Mouse (Mus musculus) left cerebral cortex, postnatal 4 days (tissue): ENCODE measurements around the gene Shroom3. TPM values are rescaled to one million over a fixed set of nuclear protein-coding genes. Genes with fewer than 3 reads are reported as not detected.

ENCODE experiments used
- DNase-seq: peaks from one replicate; pipeline ENCODE4 v3.0.0-alpha.2; 2022
- intact Hi-C: fragments of 180-260 bp; cut with DNase I; formaldehyde crosslinking; loops from one replicate; pipeline ENCODE4 v1.15.1; 2025
- total RNA-seq, 2 experiments: library from RNA; stranded (reverse); gene quantifications; 2 replicates each; pipeline ENCODE4 v1.2.3; 2021

The Shroom3 gene
- total RNA-seq, 2 experiments from 2014 or later: 3.2 to 4.9 TPM

DNA sequence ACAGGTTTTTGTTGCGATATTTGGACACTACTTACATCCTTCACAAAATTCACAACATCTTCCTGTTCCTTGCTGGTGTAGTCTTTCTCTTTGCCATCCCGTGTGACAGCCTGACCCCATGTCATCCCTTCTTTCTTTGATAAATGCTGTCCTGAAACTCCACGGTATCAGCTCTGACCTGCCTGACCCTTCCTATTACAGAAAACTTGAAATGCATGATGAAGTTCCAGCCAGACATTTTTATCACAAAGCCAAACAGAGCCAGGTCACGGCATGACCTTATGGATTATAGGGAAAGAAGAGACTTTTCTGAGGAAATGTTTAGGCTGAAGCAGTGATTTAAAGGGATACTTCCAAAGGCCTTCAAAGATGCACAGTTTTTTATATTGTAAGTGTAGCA, 197.7 kb downstream of the Shroom3 start:
- DNase-seq: no peak
- intact Hi-C loops: no loop called here

DNA sequence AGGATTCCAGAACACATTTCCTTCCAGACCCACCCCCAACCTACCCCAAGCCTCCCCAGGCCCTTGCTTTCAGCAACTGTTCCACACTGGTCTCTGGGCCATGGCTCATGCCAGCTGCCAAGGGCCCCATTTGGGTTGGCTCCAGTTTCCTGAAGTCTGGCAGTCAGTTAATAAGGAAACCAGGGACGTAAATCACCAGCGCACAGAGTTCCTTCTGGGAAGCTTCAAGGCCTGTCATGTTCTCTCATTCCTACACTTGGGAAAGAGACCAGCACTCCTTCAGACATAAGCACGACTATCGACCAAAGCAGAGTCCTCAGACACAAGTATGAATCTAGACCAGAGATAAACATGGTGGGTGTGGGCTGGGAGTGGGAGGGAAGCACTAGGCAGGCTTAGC, 202.9 kb downstream of the Shroom3 start:
- DNase-seq: no peak
- intact Hi-C loops: no loop called here

DNA sequence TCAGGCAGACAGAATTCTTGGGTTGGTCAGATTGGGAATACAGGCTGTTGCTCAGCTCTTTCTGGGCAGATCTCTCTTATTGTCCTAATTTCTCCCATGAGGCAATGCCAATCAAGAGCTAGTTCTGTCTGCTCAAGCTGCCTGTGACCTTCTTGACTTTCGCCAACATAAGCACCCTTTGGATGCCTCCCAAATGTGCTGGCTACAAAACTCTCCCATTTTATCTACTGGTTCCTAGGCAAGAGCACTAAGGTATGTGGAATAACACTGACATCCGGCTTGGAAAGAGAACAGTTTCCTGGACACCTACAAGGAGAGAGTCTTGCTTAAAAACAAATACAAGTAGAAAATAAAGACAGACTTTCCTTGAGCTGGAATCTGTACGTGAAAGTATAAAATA, 204.3 kb downstream of the Shroom3 start:
- no peak for DNase-seq
- intact Hi-C loops: no loop called here

DNA sequence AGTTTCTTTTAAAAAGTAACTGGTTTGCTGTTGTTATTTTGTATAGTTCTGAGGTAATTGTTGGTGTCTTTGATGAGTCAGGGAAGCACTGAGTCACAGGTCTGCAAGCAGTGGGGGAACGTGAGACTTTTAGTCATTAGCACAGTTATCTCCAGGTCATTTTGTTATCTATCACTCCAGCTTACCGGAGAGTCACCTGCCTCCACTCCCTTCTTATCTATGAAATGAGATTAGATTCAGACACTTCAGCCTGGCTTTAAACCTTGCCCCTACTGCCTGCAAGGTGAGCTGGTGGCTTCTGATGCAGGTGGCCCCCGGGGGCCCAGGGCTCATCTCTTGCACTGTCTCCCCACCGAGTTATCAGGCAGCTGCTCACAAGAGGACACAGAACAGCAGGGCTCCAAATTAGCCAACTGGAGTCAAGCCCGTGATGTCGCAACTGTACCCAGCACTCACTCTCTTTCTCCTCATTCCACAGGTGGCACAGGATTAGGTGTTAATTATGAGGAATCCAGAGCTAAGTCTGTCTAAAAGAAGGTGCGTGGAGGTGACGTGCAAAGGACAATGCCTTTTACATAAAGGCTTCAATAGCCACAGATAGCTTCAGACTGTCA, 205.5 kb downstream of the Shroom3 start:
- DNase-seq: no peak
- intact Hi-C loops: no loop called here

DNA sequence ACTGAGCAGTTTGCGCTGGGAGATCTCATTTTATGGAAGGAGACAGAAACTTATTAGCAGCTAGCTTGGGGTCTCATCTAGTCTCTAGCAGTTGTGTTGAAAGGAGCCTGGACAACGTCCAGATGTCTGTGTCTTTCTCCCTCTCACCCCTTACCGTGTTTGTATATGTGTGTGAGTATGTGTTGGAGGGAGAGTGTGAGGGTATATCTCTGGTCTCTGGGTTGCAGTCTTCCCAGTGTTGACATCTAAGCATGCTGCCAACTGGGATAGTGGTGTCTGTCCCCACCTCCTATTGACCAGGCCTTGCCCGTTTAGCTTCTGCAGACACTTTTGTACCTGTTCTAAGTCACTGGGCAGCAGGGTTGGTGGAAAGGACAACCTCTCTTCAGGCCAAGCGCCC, 207.7 kb downstream of the Shroom3 start:
- no peak for DNase-seq
- intact Hi-C loops: loop anchor here (10.0 kb wide), 1 partner anchor 156 kb away; no protein-coding TSS in a partner anchor

DNA sequence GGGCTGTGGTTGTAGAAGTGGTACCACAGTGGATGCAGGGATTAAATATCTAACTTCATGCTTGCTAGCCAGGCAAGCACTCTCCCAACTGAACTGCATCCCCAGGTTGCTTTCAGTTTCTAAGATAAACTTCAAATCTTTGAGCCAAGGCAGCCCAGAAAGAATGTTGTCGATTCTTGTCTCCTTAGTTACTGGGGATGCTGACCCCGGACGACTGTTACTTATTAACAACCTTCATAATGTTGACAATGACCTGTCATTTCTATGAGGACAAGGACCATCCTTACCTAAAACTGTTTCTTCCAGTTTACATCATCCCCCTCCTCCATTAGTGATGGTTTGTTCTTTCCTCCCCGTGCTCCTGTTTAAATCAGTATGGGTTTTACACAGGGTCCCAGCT, 210.0 kb downstream of the Shroom3 start:
- DNase-seq: no peak
- intact Hi-C loops: loop anchor here (10.0 kb wide), 1 partner anchor 158 kb away; no protein-coding TSS in a partner anchor

DNA sequence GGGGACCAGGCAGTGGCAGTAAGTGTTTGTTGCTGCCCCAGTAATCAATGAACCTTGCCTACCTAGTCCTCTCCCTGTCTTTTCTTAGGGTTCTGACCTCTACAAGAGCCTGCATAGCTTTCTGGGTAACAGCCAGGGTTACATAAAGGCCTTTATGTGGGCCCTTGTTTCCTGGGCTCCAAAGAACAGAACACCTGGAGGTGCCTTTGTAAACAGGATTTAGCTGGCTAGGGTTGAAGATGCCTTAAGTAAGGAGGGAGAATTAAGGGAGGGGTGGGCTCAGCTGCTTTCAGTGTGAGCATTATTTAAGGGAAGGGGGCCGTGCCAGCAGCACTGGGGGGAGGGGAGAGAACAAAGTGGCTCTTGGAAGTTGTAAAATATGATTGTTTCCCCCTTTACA, 210.5 kb downstream of the Shroom3 start:
- intact Hi-C loops: loop anchor here (10.0 kb wide), 1 partner anchor 159 kb away; no protein-coding TSS in a partner anchor
- no peak for DNase-seq

DNA sequence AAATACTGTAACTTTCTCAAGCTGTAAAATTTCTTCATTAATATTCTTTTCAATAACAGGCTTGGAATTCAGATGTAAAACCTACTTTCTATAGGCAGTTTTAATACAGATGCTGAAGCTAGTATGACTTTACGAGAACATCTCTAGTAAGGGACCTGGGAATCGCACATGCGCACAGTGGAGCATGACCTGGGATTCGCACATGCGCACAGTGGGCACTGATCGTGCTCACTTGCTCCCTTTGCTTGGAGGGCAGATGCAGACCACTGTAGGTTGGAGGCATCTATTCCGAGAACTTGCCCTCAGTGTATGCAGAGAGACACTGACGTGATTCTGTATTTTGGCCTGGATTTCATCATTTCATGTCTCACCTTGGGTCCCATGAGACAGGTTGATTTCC, 212.6 kb downstream of the Shroom3 start:
- DNase-seq: no peak
- intact Hi-C loops: loop anchor here (10.0 kb wide), 1 partner anchor 161 kb away; no protein-coding TSS in a partner anchor

DNA sequence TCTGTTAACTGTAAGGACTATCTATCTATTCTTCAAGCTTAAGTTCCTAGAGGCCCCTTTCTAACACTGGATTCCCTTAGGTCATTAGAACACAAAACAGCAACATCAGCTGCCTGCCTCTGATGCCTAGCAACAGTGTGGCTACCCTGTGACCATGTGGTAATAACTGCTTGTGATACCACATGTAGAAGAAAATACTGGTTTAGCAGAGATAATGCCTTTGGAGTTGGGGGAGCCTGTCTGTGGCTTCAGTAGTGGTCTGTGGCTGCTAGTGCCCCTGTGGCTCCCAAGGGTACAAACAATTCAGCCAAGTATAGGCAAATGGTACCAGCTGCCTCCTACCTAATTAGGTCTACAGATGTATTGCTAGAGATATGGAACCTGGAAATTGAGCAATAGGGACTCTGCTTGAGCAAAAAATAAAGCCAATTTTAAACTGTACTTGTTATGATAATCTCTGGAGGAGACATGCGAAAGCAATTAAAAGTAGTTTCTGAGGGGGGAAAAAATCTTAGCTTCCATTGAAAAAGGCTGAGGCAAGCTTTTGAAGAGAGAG, 213.6 kb downstream of the Shroom3 start:
- DNase-seq: no peak
- intact Hi-C loops: loop anchor here (10.0 kb wide), 1 partner anchor 162 kb away; no protein-coding TSS in a partner anchor

DNA sequence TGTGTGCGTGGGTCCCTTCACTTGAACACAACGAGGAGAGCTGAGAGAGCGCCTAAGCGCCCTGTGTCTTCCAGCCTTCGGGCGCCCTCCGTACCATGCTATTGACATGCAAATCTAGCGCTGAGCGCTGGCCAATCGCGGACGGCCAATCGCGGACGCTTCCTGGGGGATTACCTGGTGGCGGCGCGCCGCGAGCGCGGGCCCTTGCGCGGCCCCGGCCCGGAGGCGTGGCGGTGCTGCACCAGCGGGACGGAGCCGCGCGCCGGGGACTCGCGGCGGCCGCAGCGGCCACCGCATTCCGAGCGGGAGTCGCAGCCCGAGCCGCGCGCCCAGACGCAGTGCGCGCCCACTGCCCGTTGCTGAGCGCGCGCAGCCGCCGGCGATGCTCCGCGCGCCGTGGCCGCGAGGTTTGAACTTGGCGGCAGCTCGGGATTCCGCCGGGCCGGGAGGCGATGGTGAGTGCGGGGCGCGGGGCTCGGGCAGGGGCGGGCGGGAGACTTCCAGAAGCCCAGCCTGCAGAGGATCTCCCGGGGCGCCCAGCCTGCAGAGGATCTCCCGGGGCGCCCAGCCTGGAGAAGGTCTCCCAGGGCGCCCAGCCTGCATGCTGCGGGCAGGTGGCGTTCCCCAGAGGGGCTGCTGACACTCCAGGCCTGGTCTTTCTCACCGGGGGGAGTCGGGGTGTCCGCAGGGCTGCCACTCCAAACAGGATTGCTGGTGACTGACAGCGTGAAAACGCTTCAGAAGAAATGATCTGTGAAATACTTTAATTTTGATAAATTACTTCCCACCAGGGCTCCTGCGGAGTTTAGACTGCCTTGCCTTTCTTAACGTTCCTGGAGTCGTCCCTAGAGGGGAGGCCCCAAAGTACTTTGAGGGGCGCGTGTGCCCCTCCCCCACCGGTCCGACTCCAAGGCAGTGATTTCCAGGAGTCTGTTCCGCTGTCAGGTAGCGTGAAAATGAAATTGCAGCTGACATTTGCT, 214.8 kb downstream of the Shroom3 start:
- intact Hi-C loops: loop anchor here (10.0 kb wide), 1 partner anchor 163 kb away; no protein-coding TSS in a partner anchor

DNA sequence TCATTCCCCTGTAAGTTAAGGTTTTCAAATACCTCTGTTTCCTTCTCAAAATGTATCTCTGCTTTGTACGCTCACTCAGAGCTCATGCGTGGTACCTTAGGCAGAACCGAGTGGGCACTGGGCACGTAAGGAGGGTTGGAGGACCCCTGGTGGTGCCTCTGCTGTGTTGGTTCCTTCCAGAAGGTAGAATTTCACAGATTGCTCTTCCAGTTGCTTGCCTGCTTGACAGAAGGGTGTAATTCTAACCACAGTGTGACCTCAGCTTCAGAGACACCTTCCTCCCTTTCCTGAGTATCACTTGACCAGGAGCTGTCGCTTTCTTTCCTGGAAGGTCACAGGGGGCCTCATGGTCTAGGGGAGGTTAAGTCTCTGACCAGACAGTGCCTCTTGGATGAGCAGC, 217.2 kb downstream of the Shroom3 start:
- DNase-seq: no peak
- intact Hi-C loops: no loop called here

More for the DNA sequence above, 214.8 kb downstream of the Shroom3 start:
- DNase-seq: peak; percentile 74

DNA sequence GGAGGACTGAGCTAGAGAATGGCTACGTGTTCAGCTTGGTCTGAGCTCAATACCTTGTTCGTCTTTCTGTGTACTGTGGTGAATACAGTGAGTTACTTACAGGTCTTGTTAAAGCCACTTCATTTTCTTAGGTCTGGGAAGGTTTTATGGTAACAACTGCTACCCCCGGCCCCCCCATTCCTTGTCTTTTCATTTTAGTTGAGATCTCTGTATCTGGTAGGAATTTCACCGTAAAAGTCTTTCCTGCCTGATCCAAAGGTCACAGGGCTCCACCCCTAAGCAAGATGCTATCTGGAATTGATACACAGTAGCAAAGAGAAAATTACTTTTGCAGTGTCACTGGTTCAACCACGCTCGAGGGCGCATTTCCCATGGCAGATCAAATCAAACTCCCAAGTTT, 218.6 kb downstream of the Shroom3 start:
- no peak for DNase-seq

DNA sequence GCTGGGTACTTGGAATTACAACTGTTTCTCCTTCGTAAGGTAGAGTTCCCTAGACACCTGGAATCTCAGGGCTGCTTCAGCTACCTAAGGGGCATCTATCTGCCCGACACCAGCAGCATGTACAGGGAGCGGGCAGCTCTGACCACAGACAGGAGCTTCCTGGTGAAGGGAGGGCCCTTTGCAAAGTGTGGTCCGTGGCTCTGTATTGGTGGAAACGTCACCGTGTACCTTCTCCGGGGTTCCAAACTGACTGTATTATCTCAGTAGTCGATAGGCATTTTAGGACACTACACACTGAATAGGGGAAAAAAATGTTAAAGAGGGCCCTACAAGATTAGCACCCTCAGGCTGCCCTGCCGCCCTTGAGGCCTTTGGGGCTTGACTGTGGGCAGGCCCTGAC, 221.9 kb downstream of the Shroom3 start:
- no peak for DNase-seq
- intact Hi-C loops: no loop called here

More for the DNA sequence above, 218.6 kb downstream of the Shroom3 start:
- intact Hi-C loops: no loop called here

DNA sequence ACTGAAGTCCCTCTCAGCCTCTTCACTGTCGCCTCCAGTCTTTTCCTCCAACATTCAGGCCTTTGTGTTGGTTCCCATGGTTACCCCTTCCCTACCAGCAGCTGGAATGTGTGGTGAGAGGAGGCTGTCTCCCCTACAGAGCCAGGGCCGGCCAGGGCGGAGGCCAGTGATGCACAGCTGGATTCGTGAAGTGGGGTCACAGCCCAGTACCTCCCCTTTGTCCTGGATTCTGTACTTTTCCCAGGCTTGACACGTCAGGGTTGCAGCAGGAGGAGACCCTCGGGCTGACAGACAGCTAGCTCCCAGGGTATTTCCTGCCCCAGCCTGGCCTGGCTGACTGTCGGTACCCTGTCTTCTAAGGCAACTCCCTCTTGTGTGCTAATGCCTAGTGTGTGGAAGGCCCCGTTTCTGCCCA, 222.4 kb downstream of the Shroom3 start:
- intact Hi-C loops: no loop called here

DNA sequence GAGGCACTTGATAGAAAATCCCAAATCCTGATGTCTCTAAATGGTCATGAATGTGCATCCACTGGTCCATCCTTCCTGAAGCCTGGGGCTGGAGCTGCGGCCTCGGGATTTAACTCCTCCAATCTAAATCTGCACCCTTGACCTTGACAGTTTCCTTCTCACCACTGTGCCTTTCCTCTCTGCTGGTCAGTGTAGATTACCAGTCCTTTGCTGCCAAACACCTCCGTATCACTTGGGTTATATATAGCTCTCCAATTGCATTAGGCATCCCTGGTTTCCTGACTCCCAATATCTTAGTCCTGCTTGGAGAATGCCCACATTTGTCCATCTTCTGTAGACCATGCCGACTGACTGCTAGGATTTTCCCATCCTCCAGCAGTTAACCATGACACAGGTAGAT, 225.0 kb downstream of the Shroom3 start:
- intact Hi-C loops: no loop called here
- no peak for DNase-seq

More for the DNA sequence above, 222.4 kb downstream of the Shroom3 start:
- DNase-seq: no peak

DNA sequence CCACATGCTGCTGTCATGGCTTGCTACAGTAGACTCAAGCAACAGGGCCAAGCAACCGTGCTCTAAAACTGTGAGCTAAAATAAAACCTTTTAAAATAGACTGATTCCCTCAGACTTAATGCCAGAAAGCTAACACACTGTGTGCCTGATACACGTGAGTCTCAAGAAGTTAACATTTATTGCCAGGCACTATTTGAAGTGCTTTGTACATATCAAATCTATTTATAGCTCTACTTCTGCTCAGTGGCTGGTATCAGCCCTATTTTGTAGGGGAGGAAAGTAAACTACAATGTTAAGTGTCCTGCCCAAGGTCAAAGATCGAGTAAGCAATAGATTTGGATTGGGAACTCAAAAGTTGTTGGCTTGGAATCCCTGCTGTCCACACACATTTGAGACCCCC, 227.6 kb downstream of the Shroom3 start:
- intact Hi-C loops: no loop called here
- DNase-seq: no peak

DNA sequence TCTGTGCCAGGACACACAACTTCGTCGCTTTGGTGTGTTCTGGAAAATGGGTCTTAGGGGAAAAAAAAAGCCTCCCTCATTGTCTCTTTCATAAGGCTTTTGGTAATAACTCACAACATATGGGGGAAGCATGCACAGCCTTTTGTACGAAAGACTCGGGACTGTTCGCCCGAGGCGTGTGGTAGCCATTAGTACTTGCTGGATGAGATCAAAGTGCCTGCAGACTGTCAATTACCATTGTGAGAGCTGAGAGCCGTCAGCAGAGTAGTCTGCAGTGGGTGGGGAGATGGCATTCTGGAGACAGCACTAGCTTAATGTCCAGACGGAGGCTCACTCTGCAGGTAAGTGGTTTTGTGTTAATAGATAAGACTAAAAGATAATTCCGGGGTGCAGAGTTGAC, 232.2 kb downstream of the Shroom3 start:
- no peak for DNase-seq
- intact Hi-C loops: no loop called here

DNA sequence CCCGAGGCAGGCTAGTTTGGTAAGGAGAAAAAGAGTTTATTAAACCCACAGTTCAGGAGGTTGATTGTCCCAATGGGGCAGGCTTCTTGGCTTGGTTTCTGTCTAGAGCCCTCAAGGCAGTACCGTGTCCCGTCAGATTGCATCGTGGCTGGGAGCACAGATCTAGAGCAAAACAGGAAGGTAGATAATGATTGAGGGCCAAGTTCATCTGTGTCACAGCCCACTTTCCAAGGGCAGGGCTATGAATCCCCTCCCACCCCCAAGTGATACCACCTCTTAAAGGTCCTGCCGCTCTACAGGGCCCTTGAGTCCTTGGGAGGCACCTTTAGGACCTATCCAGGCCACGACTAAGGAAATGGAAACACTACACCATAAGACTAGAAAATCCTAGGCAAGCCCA, 234.5 kb downstream of the Shroom3 start:
- DNase-seq: no peak
- intact Hi-C loops: no loop called here

DNA sequence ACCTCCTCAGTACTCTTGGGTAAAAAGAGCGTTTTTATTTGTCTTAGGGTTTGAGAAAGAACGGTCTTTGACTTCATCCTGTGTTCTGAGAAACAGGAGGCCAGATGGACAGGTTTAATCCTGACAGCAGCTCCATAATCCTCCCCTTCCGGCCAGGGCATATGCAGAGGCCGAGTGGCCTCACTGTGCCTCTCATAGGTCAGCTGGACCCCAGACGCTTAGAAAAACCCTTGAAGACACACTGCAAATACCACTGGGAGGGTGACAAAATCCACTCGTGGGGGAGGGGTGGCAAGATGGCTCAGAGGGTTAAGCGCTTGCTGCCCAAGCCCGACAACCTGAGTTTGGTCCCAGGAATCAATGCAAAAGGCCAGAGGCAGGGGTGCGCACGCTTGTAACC, 234.9 kb downstream of the Shroom3 start:
- DNase-seq: no peak
- intact Hi-C loops: no loop called here

DNA sequence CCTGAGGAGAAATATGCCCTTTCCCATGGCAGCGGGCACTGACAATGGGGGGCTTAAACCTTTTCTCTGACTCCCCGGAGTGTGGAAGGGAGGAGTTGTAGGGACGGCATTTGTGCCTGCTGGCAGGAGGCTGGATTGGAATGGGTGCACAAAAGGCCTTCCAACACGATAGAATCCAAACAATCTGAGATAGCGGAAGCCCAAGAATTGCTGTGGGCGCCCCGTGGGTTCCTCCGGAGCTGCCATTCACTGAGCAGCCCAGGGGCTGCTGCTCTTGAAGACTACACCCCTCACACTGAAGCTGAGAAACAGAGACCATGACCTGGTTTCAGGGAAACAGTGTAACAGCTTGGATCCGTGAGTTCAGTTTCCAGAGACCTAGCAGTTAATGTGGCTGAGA, 235.6 kb downstream of the Shroom3 start:
- intact Hi-C loops: no loop called here
- DNase-seq: no peak

DNA sequence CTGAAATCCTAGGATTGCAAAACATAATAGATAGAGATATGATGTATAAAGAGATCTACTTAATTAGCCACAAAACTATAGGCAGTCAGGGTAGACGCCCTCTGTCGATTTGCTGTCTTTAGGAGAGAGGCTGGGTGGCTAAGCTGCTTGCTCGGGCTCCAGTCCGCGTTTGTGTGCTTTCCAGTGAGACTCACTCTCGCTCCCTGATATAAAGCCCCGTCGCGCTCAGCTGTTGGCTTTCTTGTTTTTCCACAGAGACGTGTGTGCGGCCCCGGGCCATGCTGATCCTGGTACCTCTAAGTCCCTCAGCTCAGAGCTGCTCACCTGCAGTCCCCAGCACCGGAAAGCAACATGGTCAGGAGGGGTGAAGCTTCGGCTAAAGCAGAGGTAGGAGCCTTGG, 236.2 kb downstream of the Shroom3 start:
- intact Hi-C loops: no loop called here
- no peak for DNase-seq
